Mouse (Mus musculus) ES-E14 (cell line): ENCODE measurements around the gene Cib4.

Experiments used
- CHD2 ChIP-seq: IDR thresholded peaks from 2 replicates; pipeline ENCODE4 v1.6.1; 2014; ENCODE audit warnings: mild to moderate bottlenecking, low read depth, low read length, inconsistent platforms
- HCFC1 ChIP-seq: IDR thresholded peaks from 2 replicates; pipeline ENCODE4 v1.6.1; 2012; ENCODE audit warnings: low read length, inconsistent platforms, borderline replicate concordance; ENCODE audit not compliant: insufficient read depth
- ZC3H11A ChIP-seq: IDR thresholded peaks from 2 replicates; pipeline ENCODE4 v1.6.1; 2012; ENCODE audit warnings: low read depth, mild to moderate bottlenecking, inconsistent platforms, low read length, borderline replicate concordance
- ZNF384 ChIP-seq: IDR thresholded peaks from 2 replicates; pipeline ENCODE4 v1.6.1; 2012; ENCODE audit warnings: low read depth, low read length, inconsistent platforms

- no peak for TF ChIP-seq HCFC1
- no peak for TF ChIP-seq ZNF384
- no peak for TF ChIP-seq CHD2
- TF ChIP-seq ZC3H11A = no peak
These were observed 43.9 kb upstream of the Cib4 start for GRCm38 (mm10) chr5:30589546-30589945.
